Mouse (Mus musculus): ENCODE results near the gene Hormad1. TPM values are rescaled to one million over a fixed set of nuclear protein-coding genes. Genes with fewer than 3 reads are reported as not detected.

The Hormad1 gene
- total and polyA plus RNA-seq, 3 experiments = 0.11 TPM; not detected in 2

DNA sequence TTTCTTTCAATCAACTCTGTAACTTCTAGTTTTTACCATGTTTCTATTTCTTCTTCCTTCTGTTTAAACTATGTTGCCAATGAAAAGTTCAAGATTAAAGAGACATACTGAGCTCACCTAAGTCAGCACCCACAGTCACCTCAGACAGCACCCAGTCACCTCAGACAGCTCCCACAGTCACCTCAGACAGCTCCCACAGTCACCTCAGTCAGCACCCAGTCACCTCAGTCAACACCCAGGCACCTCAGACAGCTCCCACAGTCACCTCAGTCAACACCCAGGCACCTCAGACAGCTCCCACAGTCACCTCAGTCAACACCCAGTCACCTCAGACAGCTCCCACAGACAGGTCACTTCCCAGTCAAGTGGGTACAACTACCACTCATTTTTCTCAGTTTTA is 17.3 kb upstream of the Hormad1 start:
- Histone ChIP-seq H3K9me3 (replicated peaks) (no peaks in the 10 kb centered on the region), H3K27me3 (ENCODE audit: insufficient read depth, low read length) (peaks cover 29% of the 10 kb centered on the region), H3K36me3 (replicated peaks) (no peaks in the 10 kb centered on the region), H3K4me1 (ENCODE audit: insufficient read depth, low read depth, low read length) (peaks cover 3% of the 10 kb centered on the region; the same call in 1 of the 2 replicates), H3K4me3 (ENCODE audit: low read depth, low read length) (no peak overlapping the region)
- no peak for TF ChIP-seq POLR2AphosphoS5 (IDR thresholded peaks at IDR 0.05; ENCODE audit: insufficient replicate concordance, low read depth, low read length)
- no peak for TF ChIP-seq GATA1 (IDR thresholded peaks at IDR 0.05; ENCODE audit: borderline replicate concordance, low read length)
- no peak for TF ChIP-seq CTCF (IDR thresholded peaks at IDR 0.05; ENCODE audit: low read depth, low read length)
- no peak for TF ChIP-seq GATA2 (IDR thresholded peaks at IDR 0.05; ENCODE audit: borderline replicate concordance, low read depth, low read length)
- no peak for ATAC-seq (ENCODE audit: extremely low read depth, insufficient number of reproducible peaks, low FRiP score, poor library complexity, severe bottlenecking)
- DNase-seq (ENCODE audit: low spot score) = no peak

DNA sequence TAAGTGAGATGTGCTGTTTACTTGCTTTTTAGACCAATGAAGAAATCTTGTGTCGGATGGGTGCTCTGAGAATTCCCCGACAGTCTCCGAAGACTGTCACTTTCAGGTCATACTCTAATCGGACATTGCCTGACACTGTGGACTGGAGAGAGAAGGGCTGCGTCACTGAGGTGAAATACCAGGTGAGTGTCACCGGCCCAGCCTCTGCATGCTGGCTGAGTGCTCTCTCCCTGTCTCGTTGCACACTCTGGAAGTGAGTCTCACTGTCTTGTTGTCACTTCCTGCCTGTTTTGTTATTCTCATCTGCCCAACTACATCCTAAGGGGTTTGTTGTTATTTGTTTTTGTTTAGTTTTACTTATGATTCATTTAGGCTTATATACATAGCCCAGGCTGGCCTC is 16.5 kb upstream of the Hormad1 start:
- no peaks in the 10 kb centered on the region for H3K9me3 ChIP-seq (replicated peaks)
- no peak overlapping the region for H3K4me3 ChIP-seq (ENCODE audit: low read depth, low read length)

DNA sequence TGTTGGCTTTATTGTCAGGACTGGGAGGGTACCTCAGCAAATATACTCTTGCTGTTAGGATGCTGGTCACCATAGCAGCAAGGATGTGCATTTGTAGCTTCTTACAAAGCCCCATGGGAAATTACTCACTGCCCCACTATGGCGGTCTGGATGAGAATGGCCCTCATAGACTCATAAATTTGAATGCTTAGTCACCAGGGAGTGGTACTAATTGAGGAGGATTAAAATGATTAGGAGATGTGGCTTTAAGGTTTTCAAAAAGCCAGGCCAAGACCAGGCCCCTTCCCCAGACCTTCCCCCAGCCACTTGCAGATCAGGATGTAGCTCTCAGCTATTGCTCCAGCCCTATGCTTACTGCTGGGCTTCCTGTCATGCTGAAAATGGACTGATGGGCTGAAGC is 9.3 kb upstream of the Hormad1 start:
- ATAC-seq (ENCODE audit: extremely low read depth, insufficient number of reproducible peaks, low FRiP score, poor library complexity, severe bottlenecking) = no peak
- TF ChIP-seq CTCF (IDR thresholded peaks at IDR 0.05; ENCODE audit: low read depth, low read length) (no peak), GATA1 (IDR thresholded peaks at IDR 0.05; ENCODE audit: borderline replicate concordance, low read length) (no peak), TAL1 (conservative IDR thresholded peaks at IDR 0.05; ENCODE audit: low read depth, low read length) (no peak), GATA2 (IDR thresholded peaks at IDR 0.05; ENCODE audit: borderline replicate concordance, low read depth, low read length) (no peak), POLR2AphosphoS5 (IDR thresholded peaks at IDR 0.05; ENCODE audit: insufficient replicate concordance, low read depth, low read length) (no peak)
- no peaks in the 10 kb centered on the region for H3K4me1 ChIP-seq (ENCODE audit: insufficient read depth, low read depth, low read length)
- H3K9me3 ChIP-seq (replicated peaks) = no peaks in the 10 kb centered on the region
- H3K27me3 ChIP-seq (ENCODE audit: insufficient read depth, low read length) = peaks cover 24% of the 10 kb centered on the region
- no peaks in the 10 kb centered on the region for H3K36me3 ChIP-seq (replicated peaks)
- no peak for DNase-seq (ENCODE audit: low spot score)
- no peak overlapping the region for H3K4me3 ChIP-seq (ENCODE audit: low read depth, low read length)

More for the DNA sequence above, 16.5 kb upstream of the Hormad1 start:
- TF ChIP-seq POLR2AphosphoS5 (IDR thresholded peaks at IDR 0.05; ENCODE audit: insufficient replicate concordance, low read depth, low read length) (no peak), GATA2 (IDR thresholded peaks at IDR 0.05; ENCODE audit: borderline replicate concordance, low read depth, low read length) (no peak), CTCF (IDR thresholded peaks at IDR 0.05; ENCODE audit: low read depth, low read length) (no peak), GATA1 (IDR thresholded peaks at IDR 0.05; ENCODE audit: borderline replicate concordance, low read length) (no peak), TAL1 (conservative IDR thresholded peaks at IDR 0.05; ENCODE audit: low read depth, low read length) (no peak)
- H3K27me3 ChIP-seq (ENCODE audit: insufficient read depth, low read length) = peaks cover 30% of the 10 kb centered on the region
- DNase-seq (ENCODE audit: low spot score) (no peak), ATAC-seq (ENCODE audit: extremely low read depth, insufficient number of reproducible peaks, low FRiP score, poor library complexity, severe bottlenecking) (no peak)
- peaks cover 3% of the 10 kb centered on the region; the same call in 1 of the 2 replicates for H3K4me1 ChIP-seq (ENCODE audit: insufficient read depth, low read depth, low read length)
- H3K36me3 ChIP-seq (replicated peaks) = no peaks in the 10 kb centered on the region

DNA sequence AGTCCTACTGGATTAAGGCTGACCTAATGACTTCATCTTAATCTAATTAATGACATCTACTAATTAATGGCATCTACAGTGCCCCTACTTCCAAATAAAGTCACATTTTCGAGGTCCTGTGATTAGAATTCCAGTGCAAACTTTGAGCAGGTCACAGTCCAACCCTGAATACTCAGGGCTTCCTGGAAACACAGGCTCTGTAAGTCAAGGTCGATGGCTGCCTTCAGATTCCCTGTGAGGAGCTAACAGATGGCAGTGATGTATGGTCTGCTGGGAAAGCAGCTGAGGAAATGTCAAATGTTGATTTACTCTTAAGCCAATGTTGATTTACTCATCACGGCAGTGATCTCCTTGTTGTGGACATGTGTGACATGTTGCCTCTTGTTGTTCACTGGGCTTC is 5.5 kb upstream of the Hormad1 start:
- no peaks in the 10 kb centered on the region for H3K36me3 ChIP-seq (replicated peaks)

DNA sequence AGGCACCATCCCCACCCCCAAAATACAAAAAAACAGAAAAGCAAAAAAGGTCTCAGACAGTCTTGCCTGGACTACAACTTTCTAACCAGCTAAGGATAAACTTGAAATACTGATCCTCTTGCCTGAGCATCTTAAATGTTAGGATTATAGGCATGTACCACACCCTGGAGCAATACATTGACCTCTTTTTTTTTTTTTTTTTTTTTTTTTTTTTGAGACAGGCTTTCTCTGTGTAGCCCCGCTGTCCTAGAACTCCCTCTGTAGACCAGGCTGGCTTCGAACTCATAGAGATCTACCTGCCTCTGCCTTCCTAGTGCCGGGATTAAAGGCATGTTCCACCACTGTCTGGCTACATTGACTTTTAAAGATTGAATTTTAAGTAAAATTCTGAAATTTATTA is 1.3 kb downstream of the Hormad1 start:
- no peak overlapping the region for H3K4me3 ChIP-seq (ENCODE audit: low read depth, low read length)
- H3K4me1 ChIP-seq (ENCODE audit: insufficient read depth, low read depth, low read length) = 0 out of 2 replicates have a peak, but pooled peaks cover 5% of the 10 kb centered on the region
- TF ChIP-seq GATA1 (IDR thresholded peaks at IDR 0.05; ENCODE audit: borderline replicate concordance, low read length) (no peak), GATA2 (IDR thresholded peaks at IDR 0.05; ENCODE audit: borderline replicate concordance, low read depth, low read length) (no peak), TAL1 (conservative IDR thresholded peaks at IDR 0.05; ENCODE audit: low read depth, low read length) (no peak), CTCF (IDR thresholded peaks at IDR 0.05; ENCODE audit: low read depth, low read length) (no peak), POLR2AphosphoS5 (IDR thresholded peaks at IDR 0.05; ENCODE audit: insufficient replicate concordance, low read depth, low read length) (no peak)
- DNase-seq (ENCODE audit: low spot score) (no peak), ATAC-seq (ENCODE audit: extremely low read depth, insufficient number of reproducible peaks, low FRiP score, poor library complexity, severe bottlenecking) (no peak)
- H3K9me3 ChIP-seq (replicated peaks) = 0 out of 2 replicates have a peak, but pooled peaks cover 2% of the 10 kb centered on the region
- H3K36me3 ChIP-seq (replicated peaks) = no peaks in the 10 kb centered on the region
- peaks cover 10% of the 10 kb centered on the region for H3K27me3 ChIP-seq (ENCODE audit: insufficient read depth, low read length)

More for the DNA sequence above, 5.5 kb upstream of the Hormad1 start:
- Histone ChIP-seq H3K9me3 (replicated peaks) (no peaks in the 10 kb centered on the region), H3K4me1 (ENCODE audit: insufficient read depth, low read depth, low read length) (0 out of 2 replicates have a peak, but pooled peaks cover 2% of the 10 kb centered on the region), H3K4me3 (ENCODE audit: low read depth, low read length) (no peak overlapping the region), H3K27me3 (ENCODE audit: insufficient read depth, low read length) (peaks cover 7% of the 10 kb centered on the region)
- no peak for TF ChIP-seq GATA2 (IDR thresholded peaks at IDR 0.05; ENCODE audit: borderline replicate concordance, low read depth, low read length)
- no peak for TF ChIP-seq CTCF (IDR thresholded peaks at IDR 0.05; ENCODE audit: low read depth, low read length)
- no peak for TF ChIP-seq GATA1 (IDR thresholded peaks at IDR 0.05; ENCODE audit: borderline replicate concordance, low read length)
- no peak for TF ChIP-seq POLR2AphosphoS5 (IDR thresholded peaks at IDR 0.05; ENCODE audit: insufficient replicate concordance, low read depth, low read length)
- TF ChIP-seq TAL1 (conservative IDR thresholded peaks at IDR 0.05; ENCODE audit: low read depth, low read length) = no peak
- DNase-seq (ENCODE audit: low spot score) = no peak
- ATAC-seq (ENCODE audit: extremely low read depth, insufficient number of reproducible peaks, low FRiP score, poor library complexity, severe bottlenecking) = no peak

DNA sequence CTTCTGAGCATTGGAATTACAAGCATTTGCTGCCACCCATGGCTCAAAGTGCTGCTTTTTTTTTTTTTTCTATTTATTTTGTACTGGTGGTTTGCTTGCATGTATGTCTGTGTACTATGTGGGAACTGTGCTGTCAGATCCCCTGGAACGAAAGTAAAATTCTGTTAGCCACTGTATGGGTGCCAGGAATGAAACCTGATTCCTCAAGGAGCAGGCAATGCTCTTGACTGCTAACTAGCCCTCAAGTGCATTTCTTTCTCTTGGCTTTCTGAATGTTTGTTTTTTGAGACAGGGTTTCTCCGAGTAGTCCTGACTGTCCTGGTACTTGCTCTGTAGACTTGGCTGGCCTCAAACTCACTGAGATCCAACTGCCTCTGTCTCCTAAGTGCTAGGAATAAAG is 2.3 kb downstream of the Hormad1 start:
- no peak for ATAC-seq (ENCODE audit: extremely low read depth, insufficient number of reproducible peaks, low FRiP score, poor library complexity, severe bottlenecking)
- Histone ChIP-seq H3K4me3 (ENCODE audit: low read depth, low read length) (no peak overlapping the region), H3K9me3 (replicated peaks) (0 out of 2 replicates have a peak, but pooled peaks cover 2% of the 10 kb centered on the region), H3K4me1 (ENCODE audit: insufficient read depth, low read depth, low read length) (0 out of 2 replicates have a peak, but pooled peaks cover 5% of the 10 kb centered on the region), H3K36me3 (replicated peaks) (no peaks in the 10 kb centered on the region), H3K27me3 (ENCODE audit: insufficient read depth, low read length) (peaks cover 10% of the 10 kb centered on the region)
- no peak for DNase-seq (ENCODE audit: low spot score)
- TF ChIP-seq TAL1 (conservative IDR thresholded peaks at IDR 0.05; ENCODE audit: low read depth, low read length) = no peak
- no peak for TF ChIP-seq GATA1 (IDR thresholded peaks at IDR 0.05; ENCODE audit: borderline replicate concordance, low read length)
- no peak for TF ChIP-seq POLR2AphosphoS5 (IDR thresholded peaks at IDR 0.05; ENCODE audit: insufficient replicate concordance, low read depth, low read length)
- no peak for TF ChIP-seq CTCF (IDR thresholded peaks at IDR 0.05; ENCODE audit: low read depth, low read length)
- no peak for TF ChIP-seq GATA2 (IDR thresholded peaks at IDR 0.05; ENCODE audit: borderline replicate concordance, low read depth, low read length)
